Mouse (Mus musculus) urinary bladder, adult 18-20 months (tissue): ENCODE results near the gene Hivep1.
A peak's percentile ranks its signal among the peaks of the same experiment; 100 is the strongest.

Source experiments
- DNase-seq, 2 experiments: peaks; one replicate each; pipeline ENCODE4 v3.0.0; 2022; ENCODE audit warnings: low spot score in 2 of 2, mixed read lengths in 2 of 2

Hivep1 gene

GRCm38 (mm10) chr13:42051961-42052695 is at the start of gene Hivep1:
TSS of gene Hivep1 (plus strand) at chr13:42052021.
- peak in 1 of 2 experiments; percentile 75 for DNase-seq

DNA sequence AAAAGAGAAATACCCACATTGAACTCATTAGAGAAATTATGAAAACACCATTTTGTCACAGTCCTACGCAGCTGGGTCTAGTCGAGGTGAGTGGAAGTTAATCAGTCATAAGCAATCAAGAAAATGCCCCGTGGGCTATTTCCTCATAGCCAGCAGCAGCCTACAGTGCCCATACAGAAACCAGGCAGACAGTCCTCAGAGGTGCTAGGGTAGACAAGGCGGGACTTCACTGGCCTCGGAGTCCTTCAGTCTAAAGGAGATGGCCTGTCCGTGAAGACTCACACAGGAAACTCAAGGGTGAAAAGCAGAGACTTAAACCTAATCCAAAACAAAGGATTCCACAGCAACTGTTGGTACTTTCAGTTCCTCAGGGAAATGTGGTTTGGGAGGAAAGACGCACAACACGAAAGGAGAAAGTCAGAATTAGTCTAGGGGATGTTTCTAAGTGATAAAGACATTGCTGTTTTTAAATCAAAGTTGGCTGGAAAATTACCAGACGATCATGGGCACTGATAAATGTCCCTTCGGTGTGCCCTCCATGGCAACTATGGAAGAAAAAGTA is 36.3 kb upstream of the Hivep1 start:
- DNase-seq = no peak

DNA sequence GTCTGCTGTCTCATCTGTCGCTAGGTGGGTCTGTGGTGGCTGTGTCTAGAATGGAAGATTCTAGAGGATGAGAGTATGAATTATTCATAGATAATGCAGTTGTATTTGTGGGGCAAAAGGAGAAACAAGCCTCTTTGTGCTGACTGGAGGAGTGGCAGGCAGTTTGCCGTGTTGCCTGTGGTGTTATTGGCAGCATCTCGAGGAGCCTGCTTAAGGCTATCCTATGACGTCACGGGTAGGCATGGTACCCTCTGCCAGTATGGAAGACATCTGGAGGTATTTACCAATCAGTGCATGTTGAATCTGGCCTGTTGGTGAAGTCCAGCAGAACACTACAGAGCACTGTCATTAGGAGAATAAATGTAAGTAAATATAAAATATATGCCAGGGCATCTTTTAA is 35.6 kb upstream of the Hivep1 start:
- DNase-seq = no peak

GRCm38 (mm10) chr13:42018356-42018755 is 33.5 kb upstream of the Hivep1 start:
- no peak for DNase-seq

DNA sequence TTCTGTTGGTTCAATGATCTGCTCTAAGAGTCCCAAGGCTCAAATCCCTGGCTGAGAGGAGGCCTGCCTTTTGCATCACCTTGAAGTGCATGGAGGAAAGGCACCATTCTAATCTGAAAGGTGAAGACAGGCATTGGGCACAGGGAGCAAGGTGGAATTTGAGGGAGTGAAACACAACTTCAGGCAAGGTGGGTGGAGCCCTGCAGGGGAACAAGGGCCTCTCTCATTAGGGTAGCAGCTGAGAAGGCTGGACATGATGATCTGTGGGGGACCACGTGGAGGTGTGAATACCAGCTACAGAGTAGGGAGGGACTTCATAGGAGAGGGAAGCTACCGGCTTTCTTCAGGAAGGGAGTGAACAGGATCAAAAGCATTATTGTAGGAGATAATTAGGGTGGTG is 10.6 kb upstream of the Hivep1 start:
- DNase-seq = no peak

- no peak for DNase-seq
Observed at GRCm38 (mm10) chr13:42043431-42043830, 8.4 kb upstream of the Hivep1 start.

GRCm38 (mm10) chr13:42048991-42049773 is 2.6 kb upstream of the Hivep1 start:
- peak; percentile 70 for DNase-seq

DNA sequence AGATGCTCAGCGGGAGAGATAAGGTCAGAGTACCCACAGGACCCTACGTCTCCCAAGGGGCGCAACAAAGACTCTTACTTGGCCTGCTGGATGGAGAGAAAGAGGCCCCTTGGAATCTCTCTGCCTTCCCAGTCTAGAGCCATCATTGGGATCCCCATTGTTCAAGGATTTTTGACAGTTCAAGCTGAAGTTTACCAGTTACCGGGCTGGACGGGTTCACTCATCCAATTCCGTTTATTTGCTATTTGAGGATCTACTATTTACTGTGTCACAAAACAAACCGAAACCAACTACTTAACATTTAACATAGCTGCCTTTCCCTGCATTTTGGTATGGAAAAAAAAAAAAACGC is 2.1 kb upstream of the Hivep1 start:
- no peak for DNase-seq

- DNase-seq = no peak
Observed at GRCm38 (mm10) chr13:42050160-42050559, 1.7 kb upstream of the Hivep1 start.

- no peak for DNase-seq
Observed at GRCm38 (mm10) chr13:42050880-42051201, 980 bp upstream of the Hivep1 start.

- DNase-seq = peak; percentile 94 to 98
Observed at GRCm38 (mm10) chr13:42051202-42051906, 467 bp upstream of the Hivep1 start.

DNA sequence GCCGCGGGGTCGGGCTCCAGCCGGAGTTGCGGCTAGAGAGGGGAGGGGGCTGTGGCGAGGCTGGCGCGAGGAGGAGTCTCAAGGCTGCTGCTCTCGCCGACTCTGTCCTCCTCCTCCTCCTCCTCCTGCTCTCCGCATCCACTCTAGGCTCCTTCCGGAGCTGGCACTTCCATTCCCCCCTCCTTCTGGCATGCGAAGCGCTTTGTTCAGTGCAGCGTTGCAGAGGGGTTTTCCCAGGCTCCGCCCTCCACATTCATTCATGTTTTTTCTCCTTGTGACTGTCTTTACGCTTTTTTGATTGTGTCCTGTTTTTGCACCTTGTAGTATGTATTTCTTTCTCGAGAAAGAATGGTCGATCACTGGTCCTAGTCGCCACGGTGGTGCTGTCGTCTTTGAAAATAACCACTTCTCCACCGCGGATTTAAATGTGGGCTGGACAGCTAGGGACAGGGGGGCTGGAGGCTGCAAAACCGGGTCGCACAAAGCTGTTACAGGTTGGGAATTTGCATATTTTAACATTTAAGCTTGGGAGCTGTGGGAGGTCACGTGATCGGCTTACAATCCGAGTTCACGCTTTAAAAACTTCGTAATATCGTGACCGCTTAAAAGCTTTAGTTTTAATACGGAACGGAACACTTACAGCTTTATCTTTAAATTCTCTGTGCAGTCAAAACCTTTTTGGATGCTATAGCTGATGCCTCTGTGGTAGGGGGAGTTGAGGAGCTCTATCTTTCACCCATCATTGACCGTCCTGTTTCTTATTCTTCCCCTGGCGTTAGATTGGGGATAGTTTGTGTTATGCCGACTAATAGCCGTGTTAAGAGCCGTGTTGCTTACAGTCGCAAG is 1.1 kb downstream of the Hivep1 start:
- peak; percentile 41 to 62 for DNase-seq

DNA sequence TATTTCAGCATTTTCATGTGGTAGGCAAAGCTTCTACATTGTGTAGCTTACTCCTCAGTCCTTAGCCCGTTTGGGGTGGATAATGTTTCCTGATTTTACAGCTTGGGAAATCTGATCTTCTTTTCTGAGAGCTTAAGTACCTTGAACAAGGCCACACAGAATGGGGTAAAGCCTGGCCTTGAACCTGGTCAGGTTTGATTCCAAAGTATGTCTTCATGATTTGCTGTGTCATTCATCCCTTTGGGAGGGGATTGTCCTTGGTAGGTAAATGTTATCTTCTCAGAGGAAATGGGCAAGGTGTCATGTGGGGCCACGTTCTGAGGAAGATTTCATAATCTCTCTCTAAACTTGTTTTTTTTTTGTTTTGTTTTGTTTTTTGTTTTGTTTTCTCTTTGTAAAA is 1.8 kb downstream of the Hivep1 start:
- no peak for DNase-seq

DNA sequence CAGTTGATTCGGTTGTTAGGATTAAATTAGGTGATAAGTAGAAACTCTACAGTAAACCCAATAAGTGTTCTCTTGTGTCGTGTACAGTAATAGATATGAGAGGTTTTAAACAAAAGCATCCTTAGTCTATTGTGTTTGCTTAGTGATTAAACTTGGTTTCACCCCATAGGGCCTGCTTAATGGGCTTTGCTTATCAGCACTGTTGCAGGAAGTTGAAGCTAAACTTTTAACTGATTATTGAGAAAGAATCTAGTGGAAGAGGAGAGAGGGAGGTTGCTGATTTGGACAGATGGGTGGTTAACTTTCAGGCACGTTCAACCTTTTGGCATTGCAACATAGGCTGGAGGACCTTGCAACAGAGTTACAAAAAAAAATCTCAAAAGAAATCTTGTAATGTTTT is 2.3 kb downstream of the Hivep1 start:
- no peak for DNase-seq

DNA sequence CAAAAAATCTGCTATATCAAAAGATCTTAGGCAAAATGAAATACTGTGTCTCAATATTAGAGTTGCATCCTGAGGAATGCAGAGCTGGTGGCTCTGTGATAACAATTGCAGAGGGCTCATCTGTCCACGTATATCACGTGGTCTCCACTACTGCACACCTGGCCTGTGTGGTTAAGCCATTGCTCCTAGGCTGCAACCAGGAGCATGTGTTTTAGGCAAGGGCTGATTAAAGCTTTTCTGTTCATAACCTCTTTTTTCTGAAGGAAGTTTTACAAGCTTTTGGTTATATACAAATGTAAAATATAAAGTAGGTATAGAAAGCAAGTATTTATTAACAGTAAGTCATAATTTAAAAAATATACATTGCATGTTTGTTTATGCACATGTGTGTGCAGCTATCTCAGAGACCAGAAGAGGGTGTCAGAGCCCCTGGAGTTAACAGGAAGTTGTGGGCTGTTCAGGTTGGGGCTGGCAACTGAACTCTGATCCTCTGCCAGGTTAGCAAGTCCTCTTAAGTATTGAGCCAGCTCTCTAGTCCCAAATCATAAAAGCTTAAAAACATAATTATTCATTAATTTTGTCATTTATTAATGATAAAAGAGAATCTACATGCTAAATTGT is 5.0 kb downstream of the Hivep1 start:
- no peak for DNase-seq

- DNase-seq = no peak
Observed at GRCm38 (mm10) chr13:42060846-42061630, 9.2 kb downstream of the Hivep1 start.

- DNase-seq = no peak
Observed at GRCm38 (mm10) chr13:42064257-42064656, 12.4 kb downstream of the Hivep1 start.

- no peak for DNase-seq
Observed at GRCm38 (mm10) chr13:42070236-42070635, 18.4 kb downstream of the Hivep1 start.

- no peak for DNase-seq
Observed at GRCm38 (mm10) chr13:42071011-42071410, 19.2 kb downstream of the Hivep1 start.

DNA sequence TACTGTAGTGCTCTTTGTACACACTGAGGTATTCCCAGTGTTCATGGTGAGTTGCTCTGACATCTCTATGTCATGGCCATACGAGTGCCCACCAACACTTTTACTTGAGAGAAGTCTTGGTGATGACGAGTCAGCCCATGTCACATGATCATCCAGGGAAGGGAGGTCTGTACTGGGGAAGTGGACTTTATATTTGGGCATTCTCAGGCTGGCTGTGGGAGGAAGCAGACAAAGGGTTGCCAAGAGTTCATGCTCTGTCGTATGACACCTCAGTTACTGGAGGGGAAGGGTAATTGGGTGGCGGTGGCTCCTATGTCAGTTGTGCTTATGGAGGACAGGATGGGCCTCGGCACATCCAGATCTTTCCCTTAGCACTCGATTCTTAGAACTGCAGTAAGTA is 21.5 kb downstream of the Hivep1 start:
- DNase-seq = no peak
